Mouse (Mus musculus): Measurements from ENCODE around the gene Pgm2l1. TPM values are rescaled to one million over a fixed set of nuclear protein-coding genes. Genes with fewer than 3 reads are reported as not detected.

Pgm2l1 gene
- polyA plus RNA-seq, 1 experiment: 5.3 TPM

GRCm38 (mm10) chr7:100279803-100280202 lies 52.6 kb downstream of the Pgm2l1 start:
- TF ChIP-seq POLR2A (IDR thresholded peaks at IDR 0.05; ENCODE audit: control insufficient read depth, low read depth, low read length): no peak
- TF ChIP-seq CTCF (IDR thresholded peaks at IDR 0.05; ENCODE audit: control insufficient read depth, insufficient read depth, insufficient replicate concordance, low read depth, low read length): peak; percentile 11; the same call in 1 of the 2 replicates
- Histone ChIP-seq H3K4me1 (ENCODE audit: control insufficient read depth, insufficient read depth, low read length) (no peaks in the 10 kb centered on the region; the same call in 1 of the 2 replicates), H3K27ac (ENCODE audit: control insufficient read depth, insufficient read depth, low read depth, low read length) (no peak overlapping the region), H3K27me3 (ENCODE audit: control insufficient read depth, insufficient read depth, low read length) (no peaks in the 10 kb centered on the region), H3K36me3 (ENCODE audit: control insufficient read depth, insufficient read depth, low read length) (no peaks in the 10 kb centered on the region), H3K4me3 (ENCODE audit: control insufficient read depth, low read depth, low read length) (no peak overlapping the region)

- no peaks in the 10 kb centered on the region for H3K36me3 ChIP-seq (ENCODE audit: control insufficient read depth, insufficient read depth, low read length)
- H3K27me3 ChIP-seq (ENCODE audit: control insufficient read depth, insufficient read depth, low read length): no peaks in the 10 kb centered on the region
- no peak overlapping the region for H3K27ac ChIP-seq (ENCODE audit: control insufficient read depth, insufficient read depth, low read depth, low read length)
- H3K4me3 ChIP-seq (ENCODE audit: control insufficient read depth, low read depth, low read length): no peak overlapping the region
- peaks cover 9% of the 10 kb centered on the region for H3K4me1 ChIP-seq (ENCODE audit: control insufficient read depth, insufficient read depth, low read length)
- TF ChIP-seq POLR2A (IDR thresholded peaks at IDR 0.05; ENCODE audit: control insufficient read depth, low read depth, low read length): no peak
- no peak for TF ChIP-seq CTCF (IDR thresholded peaks at IDR 0.05; ENCODE audit: control insufficient read depth, insufficient read depth, insufficient replicate concordance, low read depth, low read length)
Measured at GRCm38 (mm10) chr7:100281596-100281995, 54.4 kb downstream of the Pgm2l1 start.

GRCm38 (mm10) chr7:100283298-100283697 lies 56.1 kb downstream of the Pgm2l1 start:
- no peak overlapping the region for H3K27ac ChIP-seq (ENCODE audit: control insufficient read depth, insufficient read depth, low read depth, low read length)
- H3K4me1 ChIP-seq (ENCODE audit: control insufficient read depth, insufficient read depth, low read length): peaks cover 9% of the 10 kb centered on the region
- H3K27me3 ChIP-seq (ENCODE audit: control insufficient read depth, insufficient read depth, low read length): no peaks in the 10 kb centered on the region
- TF ChIP-seq CTCF (IDR thresholded peaks at IDR 0.05; ENCODE audit: control insufficient read depth, insufficient read depth, insufficient replicate concordance, low read depth, low read length): no peak
- H3K4me3 ChIP-seq (ENCODE audit: control insufficient read depth, low read depth, low read length): no peak overlapping the region
- H3K36me3 ChIP-seq (ENCODE audit: control insufficient read depth, insufficient read depth, low read length): no peaks in the 10 kb centered on the region

GRCm38 (mm10) chr7:100285383-100285782 lies 58.2 kb downstream of the Pgm2l1 start, which contains the start of gene P4ha3:
Gene P4ha3, plus strand, starts transcription at chr7:100285520.
- H3K27me3 ChIP-seq (ENCODE audit: control insufficient read depth, insufficient read depth, low read length): no peaks in the 10 kb centered on the region
- H3K27ac ChIP-seq (ENCODE audit: control insufficient read depth, insufficient read depth, low read depth, low read length): no peak within 1 kb of the TSS
- H3K4me3 ChIP-seq (ENCODE audit: control insufficient read depth, low read depth, low read length): peak within 1 kb of the TSS; percentile 48
- no peaks in the 10 kb centered on the region for H3K36me3 ChIP-seq (ENCODE audit: control insufficient read depth, insufficient read depth, low read length)
- peaks cover 17% of the 10 kb centered on the region for H3K4me1 ChIP-seq (ENCODE audit: control insufficient read depth, insufficient read depth, low read length)
- TF ChIP-seq POLR2A (IDR thresholded peaks at IDR 0.05; ENCODE audit: control insufficient read depth, low read depth, low read length): no peak
- TF ChIP-seq CTCF (IDR thresholded peaks at IDR 0.05; ENCODE audit: control insufficient read depth, insufficient read depth, insufficient replicate concordance, low read depth, low read length): no peak

- no peak overlapping the region for H3K27ac ChIP-seq (ENCODE audit: control insufficient read depth, insufficient read depth, low read depth, low read length)
- no peak overlapping the region for H3K4me3 ChIP-seq (ENCODE audit: control insufficient read depth, low read depth, low read length)
- no peaks in the 10 kb centered on the region for H3K36me3 ChIP-seq (ENCODE audit: control insufficient read depth, insufficient read depth, low read length)
- H3K27me3 ChIP-seq (ENCODE audit: control insufficient read depth, insufficient read depth, low read length): no peaks in the 10 kb centered on the region
- no peak for TF ChIP-seq POLR2A (IDR thresholded peaks at IDR 0.05; ENCODE audit: control insufficient read depth, low read depth, low read length)
- no peak for TF ChIP-seq CTCF (IDR thresholded peaks at IDR 0.05; ENCODE audit: control insufficient read depth, insufficient read depth, insufficient replicate concordance, low read depth, low read length)
- H3K4me1 ChIP-seq (ENCODE audit: control insufficient read depth, insufficient read depth, low read length): peaks cover 17% of the 10 kb centered on the region
Measured at GRCm38 (mm10) chr7:100287748-100288578, 60.8 kb downstream of the Pgm2l1 start.

GRCm38 (mm10) chr7:100288622-100289021 lies 61.4 kb downstream of the Pgm2l1 start:
- no peak for TF ChIP-seq CTCF (IDR thresholded peaks at IDR 0.05; ENCODE audit: control insufficient read depth, insufficient read depth, insufficient replicate concordance, low read depth, low read length)
- no peak for TF ChIP-seq POLR2A (IDR thresholded peaks at IDR 0.05; ENCODE audit: control insufficient read depth, low read depth, low read length)
- Histone ChIP-seq H3K27ac (ENCODE audit: control insufficient read depth, insufficient read depth, low read depth, low read length) (no peak overlapping the region), H3K36me3 (ENCODE audit: control insufficient read depth, insufficient read depth, low read length) (no peaks in the 10 kb centered on the region), H3K27me3 (ENCODE audit: control insufficient read depth, insufficient read depth, low read length) (no peaks in the 10 kb centered on the region), H3K4me1 (ENCODE audit: control insufficient read depth, insufficient read depth, low read length) (peaks cover 17% of the 10 kb centered on the region), H3K4me3 (ENCODE audit: control insufficient read depth, low read depth, low read length) (peak overlapping the region; percentile 4; the same call in 1 of the 2 replicates)

GRCm38 (mm10) chr7:100293546-100293945 lies 66.4 kb downstream of the Pgm2l1 start:
- H3K4me3 ChIP-seq (ENCODE audit: control insufficient read depth, low read depth, low read length): no peak overlapping the region
- H3K27me3 ChIP-seq (ENCODE audit: control insufficient read depth, insufficient read depth, low read length): no peaks in the 10 kb centered on the region
- no peaks in the 10 kb centered on the region for H3K36me3 ChIP-seq (ENCODE audit: control insufficient read depth, insufficient read depth, low read length)
- peaks cover 5% of the 10 kb centered on the region for H3K4me1 ChIP-seq (ENCODE audit: control insufficient read depth, insufficient read depth, low read length)
- TF ChIP-seq POLR2A (IDR thresholded peaks at IDR 0.05; ENCODE audit: control insufficient read depth, low read depth, low read length) (no peak), CTCF (IDR thresholded peaks at IDR 0.05; ENCODE audit: control insufficient read depth, insufficient read depth, insufficient replicate concordance, low read depth, low read length) (no peak)
- no peak overlapping the region for H3K27ac ChIP-seq (ENCODE audit: control insufficient read depth, insufficient read depth, low read depth, low read length)

Data from testis, adult 2 months (tissue).